Mouse (Mus musculus) cerebellum, adult 18-20 months (tissue): ENCODE measurements around the gene Clmp.
"Not testable (repeated sequence)": the region's sequence is repeated elsewhere in the genome, so short reads cannot be mapped to it uniquely, and the experiment has no call there.

Experiments used
- DNase-seq, 2 experiments: peaks; one replicate each; pipeline ENCODE4 v3.0.0; 2021

Gene Clmp

DNA sequence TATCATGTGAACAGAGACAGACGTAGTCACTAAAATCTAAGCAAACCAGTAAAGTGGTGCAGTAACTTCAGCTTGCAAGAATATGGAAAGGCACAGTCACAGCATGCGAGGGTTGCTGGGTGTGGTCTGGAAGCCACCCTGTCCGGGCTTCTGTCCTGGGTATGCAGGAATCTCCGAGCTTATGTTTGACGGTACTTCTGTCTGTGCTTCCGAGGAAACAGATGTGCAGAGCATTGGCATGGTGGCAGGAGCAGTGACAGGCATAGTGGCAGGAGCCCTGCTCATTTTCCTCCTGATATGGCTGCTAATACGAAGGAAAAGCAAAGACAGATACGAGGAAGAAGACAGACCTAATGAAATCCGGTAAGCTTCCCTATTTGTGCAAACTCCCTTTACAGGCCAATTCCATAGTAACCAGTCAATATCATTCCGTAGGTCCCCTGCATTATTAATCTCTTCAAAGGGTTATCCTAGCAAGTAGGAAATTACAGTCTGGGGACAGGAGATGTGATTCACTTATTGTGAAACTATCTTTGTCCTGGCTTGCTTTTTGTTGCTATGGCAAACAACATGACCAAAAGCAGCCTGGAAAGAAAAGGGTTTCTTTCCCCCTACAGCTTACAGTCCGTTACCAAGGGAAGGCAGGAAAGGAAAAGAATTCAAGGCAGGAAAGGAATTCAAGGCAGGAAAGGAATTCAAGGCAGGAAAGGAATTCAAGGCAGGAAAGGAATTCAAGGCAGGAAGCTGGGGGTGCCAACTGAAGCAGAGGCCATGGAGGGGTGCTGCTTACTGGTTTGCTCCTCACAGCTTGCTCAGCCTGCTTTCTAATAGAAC lies 95.3 kb downstream of the Clmp start:
- DNase-seq: no peak

DNA sequence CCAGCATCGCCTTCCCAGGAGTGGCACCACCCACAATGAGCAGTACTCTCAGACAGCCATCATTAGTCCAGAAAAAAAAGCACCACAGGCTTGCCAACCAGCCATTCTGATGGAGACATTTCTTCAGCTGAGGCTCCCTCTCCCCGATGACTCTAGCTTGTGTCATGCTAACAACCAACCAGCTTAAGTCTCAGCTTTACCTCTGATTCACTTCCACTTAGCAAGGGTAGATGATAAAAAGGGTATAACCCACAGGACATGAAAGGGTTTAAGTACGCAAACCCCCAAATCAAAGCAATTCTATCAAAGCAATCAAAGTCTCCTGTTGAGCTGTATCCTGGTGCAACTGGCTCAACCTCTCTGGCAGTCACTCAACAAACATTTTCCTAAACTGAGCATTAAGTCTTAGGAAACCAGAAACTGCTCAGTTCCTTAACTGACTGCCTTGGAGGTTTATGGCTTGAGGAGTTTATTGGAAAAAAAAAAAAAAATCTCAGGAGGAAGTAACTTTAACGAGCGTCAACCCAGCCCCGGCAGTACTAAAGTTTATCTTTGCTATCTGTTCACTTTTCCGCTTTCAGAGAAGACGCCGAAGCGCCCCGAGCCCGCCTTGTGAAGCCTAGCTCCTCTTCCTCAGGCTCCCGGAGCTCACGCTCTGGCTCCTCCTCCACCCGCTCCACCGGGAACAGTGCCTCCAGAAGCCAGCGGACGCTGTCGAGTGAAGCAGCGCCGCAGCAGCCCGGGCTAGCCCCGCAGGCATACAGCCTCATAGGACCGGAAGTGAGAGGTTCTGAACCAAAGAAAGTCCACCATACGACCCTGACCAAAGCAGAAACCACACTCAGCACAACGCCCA lies 96.2 kb downstream of the Clmp start:
- DNase-seq: no peak

DNA sequence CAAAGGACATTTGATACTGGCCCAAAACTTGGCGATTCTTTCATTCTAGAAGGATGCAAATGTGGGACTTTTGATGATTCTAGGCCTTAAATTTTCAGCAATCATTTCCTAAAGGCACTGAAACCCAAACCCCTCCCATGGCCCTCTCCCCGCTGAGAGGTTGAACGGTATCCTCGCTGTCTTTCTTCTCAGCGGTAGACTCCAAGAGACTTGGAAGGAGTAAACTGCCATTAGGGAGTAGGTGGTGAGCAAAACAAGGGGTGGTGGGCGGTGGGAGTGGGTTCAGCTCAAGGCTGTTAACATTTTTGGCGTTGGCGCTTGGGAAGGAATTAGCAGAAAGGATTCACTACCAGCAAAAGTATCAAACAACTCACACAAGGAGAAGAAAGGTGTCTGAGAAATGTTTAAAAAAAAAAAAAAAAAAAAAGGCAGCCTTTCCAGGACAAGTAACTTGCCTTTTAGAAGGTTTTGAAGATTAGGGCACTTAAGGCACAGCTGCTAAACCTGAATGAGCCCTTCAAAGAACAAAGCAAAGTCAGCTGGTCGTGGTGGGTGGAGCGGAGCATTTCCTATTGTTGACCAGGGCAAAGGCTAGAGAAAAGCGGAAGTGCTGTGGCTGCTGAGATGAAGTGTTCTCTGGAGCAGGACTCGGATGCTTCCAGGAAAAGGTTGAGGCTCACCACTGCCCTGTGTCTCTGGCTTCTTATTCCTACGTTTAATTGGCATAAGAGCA lies 98.0 kb downstream of the Clmp start:
- DNase-seq: no peak

DNA sequence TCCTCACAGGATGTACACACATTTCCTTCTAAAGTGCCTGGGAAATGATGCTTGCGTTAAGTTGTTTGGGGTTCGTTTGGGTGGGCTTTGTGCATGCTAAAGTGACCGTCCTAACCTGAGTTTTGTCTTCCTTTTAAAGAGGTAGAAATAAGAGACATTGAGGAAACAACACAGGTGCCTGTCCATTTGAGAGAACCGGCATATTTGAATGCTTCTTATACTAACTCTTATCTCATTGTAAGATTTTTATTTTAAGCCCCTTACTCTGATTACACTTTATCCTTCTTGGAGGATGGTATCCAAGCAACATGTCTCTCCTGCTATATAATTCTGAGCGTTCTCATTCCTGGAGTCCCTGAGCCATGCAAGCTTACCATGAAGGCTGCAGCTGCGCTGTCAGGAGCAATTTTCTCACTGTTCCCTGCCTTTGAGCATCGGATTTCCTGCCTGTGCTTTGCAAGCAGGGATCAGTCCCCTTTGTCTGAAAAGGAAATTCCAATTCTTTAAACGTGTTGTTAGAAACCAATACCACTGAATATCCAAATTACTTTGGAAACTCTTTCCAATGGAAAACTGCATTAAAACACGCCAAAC lies 98.7 kb downstream of the Clmp start:
- no peak for DNase-seq

DNA sequence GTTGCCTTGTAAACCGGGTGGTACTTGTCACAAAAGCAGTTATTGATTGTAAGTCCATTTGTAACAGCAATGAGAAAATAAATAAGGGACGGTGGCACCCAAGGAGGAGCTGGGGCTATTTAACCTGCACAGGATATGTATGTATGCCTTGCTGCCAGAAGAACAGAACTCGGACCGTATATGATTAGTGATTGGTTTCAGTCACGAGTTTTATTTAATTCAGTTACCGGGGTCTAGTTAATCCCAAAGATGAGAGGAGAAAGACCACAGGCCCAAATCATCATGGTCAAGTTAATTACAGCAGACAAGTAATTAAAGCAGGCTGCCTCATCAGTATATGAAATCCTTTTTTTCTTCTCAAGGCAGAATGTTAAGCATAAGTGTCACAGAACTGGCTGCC lies 99.7 kb downstream of the Clmp start:
- no peak for DNase-seq

DNA sequence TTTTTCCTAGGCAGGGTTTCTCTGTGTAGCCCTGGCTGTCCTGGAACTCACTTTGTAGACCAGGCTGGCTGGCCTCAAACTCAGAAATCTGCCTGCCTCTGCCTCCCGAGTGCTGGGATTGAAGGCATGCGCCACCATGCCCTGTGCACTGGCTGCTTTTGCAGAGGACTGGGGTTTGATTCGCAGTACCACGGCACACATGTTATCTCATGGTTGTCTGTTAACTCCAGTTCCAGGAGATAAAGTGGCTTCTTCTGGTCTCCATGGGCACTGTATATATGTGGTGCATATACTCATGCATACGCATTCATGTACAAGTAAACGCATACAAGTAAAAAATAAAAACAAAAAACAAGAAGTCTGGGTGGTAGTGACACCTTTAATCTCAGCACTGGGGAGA lies 101.1 kb downstream of the Clmp start:
- DNase-seq: not testable (repeated sequence)

DNA sequence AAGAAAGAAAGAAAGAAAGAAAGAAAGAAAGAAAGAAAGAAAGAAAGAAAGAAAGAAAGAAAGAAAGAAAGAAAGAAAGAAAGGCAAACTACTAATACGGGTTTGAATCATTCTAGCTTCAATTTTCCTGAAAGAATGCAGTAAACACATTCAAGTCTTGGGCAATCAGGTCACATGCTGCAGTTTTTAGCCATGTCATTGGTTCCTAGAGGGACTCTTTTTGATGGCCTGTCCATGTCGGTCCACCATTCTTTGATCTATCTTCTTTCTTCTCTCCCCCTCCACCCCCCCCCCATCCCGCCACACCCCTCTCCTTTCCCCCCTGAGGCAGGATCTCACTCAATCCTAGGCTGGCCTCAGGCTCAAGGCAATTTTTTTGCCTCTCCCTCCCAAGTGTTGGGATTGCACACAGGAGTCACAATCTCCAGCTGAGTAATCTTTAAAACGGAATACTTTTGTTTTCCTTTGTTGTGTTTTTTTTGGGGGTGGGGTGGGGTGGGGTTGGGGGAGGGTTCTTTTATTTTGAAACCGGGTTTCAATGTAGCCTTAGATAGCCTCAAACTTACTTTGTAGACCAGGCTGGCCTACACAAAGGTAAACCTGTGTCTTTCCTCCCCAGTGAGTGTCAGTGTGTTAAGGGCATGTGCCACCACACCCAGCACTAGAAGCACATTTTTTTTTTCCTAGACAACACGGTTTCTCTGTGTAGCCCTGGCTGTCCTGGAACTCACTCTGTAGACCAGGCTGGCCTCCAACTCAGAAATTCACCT lies 106.3 kb downstream of the Clmp start:
- DNase-seq: no peak

DNA sequence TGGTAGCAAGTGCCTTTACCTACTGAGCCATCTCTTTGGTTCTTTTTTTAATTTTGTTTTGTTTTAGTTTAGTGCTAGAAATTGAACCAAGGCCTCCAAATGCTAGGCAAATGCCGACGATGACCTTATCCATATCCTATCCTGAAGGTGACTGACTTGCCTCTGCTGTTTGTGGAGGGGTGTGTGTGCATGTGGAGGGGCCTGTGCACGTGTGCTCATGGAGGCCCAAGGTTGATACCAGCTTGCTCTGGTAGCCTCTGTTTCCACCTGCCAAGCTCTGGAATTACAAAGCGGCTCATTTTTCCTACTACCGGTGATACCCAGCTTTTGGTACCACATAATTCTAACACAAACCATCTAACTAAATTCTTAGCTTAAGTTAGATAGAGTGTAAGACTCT lies 107.8 kb downstream of the Clmp start:
- no peak for DNase-seq

DNA sequence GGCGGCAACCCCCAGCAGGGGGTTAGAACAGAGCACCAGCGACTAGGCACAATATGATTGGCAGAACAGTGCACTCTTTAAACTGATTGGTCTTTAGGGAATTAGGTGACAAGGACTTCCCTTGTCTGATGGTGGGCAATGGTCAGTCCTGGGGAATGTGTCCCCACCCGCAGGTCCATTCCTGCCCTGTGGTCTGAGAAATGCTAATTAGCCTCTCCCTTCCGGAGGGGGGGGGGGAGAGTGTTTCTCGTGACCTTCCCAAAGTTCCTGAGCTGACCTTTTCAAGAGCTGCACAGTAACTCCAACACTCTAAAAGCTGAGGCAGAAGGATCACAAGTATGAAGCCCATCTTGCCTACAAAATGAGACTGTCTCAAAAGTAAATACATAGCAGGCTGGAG lies 108.5 kb downstream of the Clmp start:
- DNase-seq: no peak

DNA sequence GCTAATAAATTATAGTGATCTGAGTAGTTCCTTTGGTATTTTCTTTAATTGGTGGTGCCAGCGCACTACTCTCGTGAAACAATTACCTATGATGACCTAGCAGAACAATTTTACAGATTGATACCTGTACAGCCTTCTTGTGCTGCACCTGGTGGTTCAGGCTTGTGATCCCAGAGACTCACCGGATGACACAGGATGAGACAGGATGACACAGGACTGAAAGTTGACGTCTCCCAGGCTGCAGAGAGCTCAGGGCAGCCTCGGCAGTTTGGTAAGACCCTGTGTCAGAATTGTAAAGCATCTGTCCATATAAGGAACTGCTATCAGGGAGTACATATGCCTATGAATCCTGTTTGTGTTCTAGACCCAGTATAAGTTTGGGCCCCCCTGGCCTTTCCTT lies 109.2 kb downstream of the Clmp start:
- DNase-seq: no peak

DNA sequence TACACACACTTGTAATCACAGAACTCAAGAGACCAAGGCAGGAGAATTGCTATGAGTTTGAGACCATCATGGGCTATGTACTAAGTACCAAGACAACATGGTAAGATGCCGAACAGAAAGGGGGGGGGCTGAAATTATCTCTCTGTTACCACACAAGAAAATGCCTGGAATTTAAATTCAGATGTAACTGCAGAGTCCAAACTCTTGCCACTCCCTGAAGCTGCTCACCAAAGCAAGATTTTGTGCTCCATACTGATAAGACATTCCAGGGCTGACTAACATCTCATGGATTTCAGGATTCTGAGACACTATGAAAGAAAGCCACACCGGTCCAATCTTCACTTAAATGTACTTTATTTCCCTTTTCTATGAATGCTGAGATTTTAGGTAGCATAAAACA lies 109.8 kb downstream of the Clmp start:
- no peak for DNase-seq

DNA sequence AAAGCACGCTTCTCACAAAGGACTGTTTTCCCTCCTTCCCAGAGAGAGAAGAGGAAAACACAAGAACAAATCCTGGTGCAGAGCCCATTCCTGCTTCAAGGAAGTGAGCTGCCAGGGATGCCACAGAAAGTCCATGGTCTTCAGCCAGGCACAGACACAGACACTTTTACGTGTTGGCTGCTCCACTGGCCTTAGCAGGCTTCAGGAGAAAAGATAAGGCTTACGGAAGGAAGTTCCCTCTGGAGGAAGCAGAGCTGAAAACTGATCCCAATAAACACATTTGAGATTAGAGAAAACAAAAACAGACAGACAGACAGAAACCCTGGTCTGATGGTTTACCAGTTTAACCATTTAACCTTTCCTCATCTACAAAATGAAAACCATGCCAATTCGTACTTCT lies 110.3 kb downstream of the Clmp start:
- no peak for DNase-seq

DNA sequence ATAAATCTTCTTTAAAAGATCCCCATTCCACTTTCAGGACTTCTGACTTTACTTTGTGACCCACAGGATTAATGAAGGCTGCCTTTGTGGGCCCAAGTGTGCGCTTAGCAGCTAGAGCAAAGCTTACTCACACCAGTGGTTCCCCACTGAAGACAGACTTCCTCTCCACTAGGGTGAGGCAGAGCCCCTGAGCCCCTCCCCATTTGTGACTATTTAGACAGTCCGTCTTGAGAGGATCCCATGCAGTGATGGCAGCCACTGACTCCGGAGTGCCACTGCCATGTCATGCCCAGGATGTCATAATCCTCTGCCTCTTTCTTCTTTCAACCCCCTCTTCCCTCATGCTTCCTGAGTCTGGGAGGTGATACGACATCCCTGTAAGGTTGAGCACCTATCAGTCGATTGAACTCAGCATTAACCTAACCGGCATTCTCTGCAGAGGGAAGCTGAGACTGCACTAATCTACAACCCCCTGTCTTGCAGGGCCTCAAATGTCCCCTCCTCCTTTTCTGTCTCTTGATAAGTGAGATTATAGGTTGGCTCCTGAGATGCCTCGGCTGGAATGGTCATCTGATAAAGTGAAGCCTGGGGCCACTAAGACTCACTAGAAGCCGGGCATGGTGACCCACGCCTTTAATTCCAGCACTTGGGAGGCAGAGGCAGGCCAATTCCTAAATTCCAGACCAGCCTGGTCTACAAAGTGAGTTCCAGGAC lies 112.6 kb downstream of the Clmp start:
- DNase-seq: no peak

DNA sequence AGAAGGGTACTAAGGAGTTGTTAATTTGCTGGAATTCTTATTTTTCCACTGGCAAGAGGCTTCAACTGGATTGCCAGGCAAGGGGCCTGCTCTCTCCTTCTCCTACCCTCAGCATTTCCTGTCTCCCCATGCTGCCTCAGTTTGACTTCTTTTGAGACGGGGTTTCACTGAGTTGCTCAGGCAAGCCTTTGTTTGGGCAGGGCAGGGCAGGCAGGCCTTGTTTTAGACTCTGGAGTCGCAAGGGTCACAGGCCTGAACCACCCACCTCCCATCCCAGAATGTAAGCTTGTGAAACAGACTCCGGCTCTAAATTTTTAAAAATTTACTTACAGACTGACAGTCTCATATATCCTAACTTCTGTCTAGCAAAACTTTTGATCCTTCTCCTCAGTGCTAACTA lies 113.3 kb downstream of the Clmp start:
- DNase-seq: no peak

DNA sequence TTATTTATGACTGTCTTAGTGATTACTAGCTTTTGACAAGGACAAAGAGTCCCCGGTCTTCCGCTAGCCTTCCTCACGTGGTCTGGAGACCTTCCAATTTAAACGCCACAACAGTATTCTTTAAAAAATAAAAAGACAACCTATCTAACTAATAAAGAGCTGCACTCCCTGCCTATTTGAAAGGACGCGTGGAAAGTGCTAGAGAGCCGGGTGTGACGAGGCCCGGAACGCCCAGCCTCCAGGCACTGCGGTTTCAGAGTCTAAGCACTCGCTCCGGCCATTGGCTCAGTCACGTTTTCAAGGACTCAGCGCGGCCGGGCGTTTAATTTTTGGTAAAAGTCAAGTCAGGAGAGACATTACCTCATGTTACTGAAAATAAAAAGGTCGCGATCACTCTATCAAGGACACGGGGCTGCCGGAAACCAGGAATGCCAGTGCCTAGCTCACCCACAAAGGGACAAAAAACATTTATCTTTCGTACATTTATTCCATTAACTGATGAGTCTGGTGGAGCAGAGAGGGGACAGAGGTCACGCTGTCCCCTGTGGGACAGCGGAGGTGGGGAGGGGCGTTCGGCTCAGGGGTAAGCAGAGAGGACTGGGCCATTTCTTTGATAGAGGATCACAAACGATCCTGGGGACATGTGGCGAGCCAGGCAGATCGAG lies 114.2 kb downstream of the Clmp start:
- peak; percentile 70 to 73 for DNase-seq

DNA sequence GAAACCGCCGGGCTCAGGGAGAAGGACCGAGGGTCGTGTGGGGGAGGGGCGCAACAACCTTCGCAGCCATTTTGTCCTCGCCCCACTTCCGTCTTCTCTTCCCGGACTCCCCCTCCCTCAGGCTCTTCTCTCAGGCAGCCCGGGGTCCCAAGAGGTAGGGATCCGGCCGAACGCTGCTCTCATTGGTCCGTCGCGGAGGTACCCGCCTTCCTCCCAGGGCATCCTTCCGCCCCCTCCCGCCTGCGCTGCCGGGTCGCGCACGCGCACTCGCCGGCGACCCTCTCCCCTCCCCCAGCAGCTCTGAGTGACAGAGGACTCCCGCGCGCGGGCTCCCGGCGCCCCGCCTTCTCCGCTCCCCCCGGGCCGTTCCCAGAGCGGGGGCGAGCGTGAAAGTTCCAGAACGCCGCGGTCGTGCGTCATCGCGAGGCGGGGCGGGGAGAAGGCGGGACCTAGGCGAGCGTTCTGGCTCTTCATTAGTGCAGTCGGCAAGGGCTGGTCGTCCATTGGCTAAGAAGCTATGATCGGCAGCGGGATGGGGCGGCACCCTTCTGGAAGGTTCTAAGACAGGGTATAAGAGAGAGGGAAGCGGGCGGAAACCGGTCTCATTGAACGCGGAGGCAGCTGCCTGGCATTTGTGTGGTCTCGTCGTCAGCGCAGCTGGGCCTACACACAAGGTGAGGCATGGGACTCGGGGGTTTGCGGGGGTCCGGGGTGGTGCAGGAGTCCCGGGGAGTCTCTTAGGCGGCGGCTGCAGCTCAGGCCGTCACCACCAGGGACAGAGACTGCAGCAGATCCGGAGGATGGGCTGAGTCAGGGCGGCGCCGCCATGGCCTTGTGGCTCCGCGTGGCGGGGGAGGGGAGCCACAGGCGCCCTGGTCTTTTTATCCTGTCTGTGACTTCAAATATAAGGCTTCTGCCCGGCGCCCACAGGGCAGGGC lies 115.2 kb downstream of the Clmp start, which contains the start of gene Hspa8:
Hspa8 (plus strand) TSS at position 310 of the 938 bp plus-strand sequence.
- DNase-seq: peak; percentile 100

DNA sequence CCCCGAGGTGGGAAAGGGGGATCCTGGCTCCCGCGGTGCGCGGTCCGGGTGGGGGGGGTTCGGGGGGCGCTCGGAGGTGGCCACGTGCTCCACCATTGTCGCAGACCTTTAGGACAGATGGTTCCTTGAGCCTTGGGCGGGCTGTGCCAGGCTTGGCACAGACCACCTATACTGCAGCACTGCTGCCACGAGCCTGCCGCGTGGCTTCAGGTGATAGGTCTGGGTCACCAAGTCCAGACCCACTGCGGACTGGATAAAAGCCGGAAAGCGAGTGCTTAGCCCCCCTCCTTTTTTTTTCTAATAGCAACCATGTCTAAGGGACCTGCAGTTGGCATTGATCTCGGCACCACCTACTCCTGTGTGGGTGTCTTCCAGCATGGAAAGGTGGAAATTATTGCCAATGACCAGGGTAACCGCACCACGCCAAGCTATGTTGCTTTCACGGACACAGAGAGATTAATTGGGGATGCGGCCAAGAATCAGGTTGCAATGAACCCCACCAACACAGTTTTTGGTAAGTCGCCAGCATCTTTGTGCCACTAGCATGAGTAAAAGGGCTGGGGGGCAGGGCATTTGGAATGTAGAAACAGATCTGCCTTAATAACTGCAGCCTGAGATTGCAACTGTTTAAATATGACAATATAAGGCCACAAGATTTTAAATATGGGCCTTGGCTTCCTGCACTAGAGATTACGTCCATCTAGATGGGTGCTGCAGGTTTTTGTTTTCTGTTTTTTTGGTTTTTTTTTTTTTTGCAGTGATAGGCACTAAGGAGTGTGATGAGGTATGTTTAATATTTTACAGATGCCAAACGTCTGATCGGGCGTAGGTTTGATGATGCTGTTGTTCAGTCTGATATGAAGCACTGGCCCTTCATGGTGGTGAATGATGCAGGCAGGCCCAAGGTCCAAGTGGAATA lies 116.1 kb downstream of the Clmp start:
- DNase-seq: peak; percentile 67 to 73

DNA sequence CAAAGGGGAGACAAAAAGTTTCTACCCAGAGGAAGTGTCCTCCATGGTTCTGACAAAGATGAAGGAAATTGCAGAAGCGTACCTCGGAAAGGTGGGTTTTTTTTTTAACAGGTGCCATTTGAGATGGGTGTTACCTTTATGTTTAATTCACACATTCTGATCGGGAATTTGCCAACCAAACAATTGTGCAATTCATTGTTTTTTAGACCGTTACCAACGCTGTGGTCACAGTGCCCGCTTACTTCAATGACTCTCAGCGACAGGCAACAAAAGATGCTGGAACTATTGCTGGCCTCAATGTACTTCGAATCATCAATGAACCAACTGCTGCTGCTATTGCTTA lies 116.7 kb downstream of the Clmp start:
- DNase-seq: not testable (repeated sequence)

DNA sequence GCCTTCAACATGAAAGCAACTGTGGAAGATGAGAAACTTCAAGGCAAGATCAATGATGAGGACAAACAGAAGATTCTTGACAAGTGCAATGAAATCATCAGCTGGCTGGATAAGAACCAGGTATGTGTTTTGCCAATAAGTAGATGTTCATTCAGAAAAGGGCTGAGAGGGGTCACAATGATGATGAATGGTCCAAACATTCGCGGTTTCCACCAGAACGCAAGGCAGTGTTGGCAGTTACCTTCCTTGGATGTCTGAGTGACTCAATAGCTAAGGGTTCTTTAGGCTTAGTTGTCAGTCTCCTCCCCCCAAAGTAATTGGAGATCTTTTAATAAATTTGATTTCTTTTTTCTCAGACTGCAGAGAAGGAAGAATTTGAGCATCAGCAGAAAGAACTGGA lies 118.8 kb downstream of the Clmp start:
- not testable (repeated sequence) for DNase-seq
